Mouse (Mus musculus) adrenal gland, adult (tissue): ENCODE results near the gene Ppp1r2.

Source experiments
- DNase-seq, 2 experiments: peaks; one replicate each; pipeline ENCODE4 v3.0.0; 2022 to 2023; ENCODE audit warnings: low spot score in 1 of 2; ENCODE audit not compliant: inconsistent age in 2 of 2

Ppp1r2 gene

DNA sequence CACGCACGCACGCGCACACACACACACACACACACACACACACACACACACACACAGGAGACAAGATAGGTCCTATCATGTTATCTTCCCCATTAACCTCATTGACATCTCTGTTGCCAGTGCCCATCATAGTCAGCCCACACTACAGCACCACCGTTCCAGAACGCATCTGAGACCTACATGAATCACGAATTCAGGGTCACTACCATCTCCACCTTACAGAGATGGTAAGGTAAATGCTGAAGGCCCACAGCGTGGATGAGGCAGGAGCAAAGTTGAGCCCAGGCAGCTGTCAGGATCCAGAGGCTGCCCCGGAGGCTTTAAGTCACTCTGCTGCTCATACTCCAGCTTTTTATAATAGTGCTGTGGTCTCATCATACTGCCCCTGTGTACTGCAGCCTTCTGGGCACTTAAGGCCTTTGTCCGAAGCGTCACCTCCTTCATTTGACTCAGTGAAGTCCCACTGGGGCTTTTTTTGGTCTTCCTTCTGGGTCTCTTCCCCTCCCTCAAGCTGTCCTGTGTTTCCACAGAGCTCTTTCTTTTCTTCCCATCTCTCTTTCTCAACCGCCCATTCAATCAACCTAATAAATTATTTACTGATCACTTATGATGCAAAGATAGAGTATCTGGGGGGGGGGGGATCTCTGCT is 40.1 kb downstream of the Ppp1r2 start:
- no peak for DNase-seq

DNA sequence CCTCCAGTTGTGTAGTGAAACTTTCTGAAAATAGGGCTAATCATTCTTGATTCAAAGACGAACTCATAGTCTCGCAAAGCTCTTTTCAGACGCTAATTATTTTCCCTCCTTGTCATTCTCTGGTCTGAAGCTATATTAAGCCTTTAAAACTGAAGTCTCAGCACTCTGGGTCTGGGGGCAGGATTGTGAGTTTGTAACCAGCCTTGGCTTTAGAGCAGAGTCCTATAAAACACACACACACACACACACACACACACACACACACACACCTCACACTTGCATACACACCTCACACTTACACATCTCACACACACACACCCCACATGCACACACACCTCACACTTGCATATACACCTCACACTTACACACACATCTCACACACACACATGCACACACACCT is 40.7 kb downstream of the Ppp1r2 start:
- no peak for DNase-seq

DNA sequence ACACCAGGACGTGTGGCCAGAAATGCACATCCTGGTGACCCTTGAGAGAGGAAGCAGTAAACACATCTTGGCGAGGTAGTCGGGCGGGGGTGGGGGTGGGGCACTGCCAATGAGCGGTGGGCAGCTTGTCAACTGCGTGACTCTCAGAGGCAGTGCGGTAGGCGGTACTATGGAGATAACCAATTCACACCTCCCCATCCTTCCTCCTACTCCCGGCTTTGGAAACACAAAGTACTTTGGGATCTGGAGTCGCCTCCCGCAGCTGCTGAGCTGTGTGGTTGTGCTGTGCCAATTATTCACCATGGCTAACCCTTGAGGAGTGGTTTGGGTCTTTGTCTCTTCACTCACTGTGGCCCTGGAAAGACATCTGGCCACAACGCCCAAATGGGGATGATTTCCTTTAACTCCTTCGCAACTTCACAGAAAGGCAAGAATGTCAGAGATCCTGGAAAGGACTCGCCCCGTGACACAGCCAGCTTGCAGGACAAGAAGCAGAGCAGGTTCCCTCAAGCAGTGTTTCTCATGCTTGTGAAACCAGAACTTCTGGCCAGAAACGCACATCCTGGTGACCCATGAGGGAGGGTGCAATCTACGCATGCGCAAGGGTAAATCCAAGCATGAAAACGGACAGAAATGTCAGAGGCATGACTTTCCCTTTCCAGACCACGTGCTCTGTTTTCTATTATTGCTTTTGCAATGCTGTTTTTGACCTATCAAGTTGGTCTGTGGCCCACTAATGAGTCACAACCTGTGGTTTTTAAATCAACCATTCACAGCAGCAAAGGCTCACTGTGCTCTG is 41.3 kb downstream of the Ppp1r2 start:
- peak; percentile 85 to 96 for DNase-seq

DNA sequence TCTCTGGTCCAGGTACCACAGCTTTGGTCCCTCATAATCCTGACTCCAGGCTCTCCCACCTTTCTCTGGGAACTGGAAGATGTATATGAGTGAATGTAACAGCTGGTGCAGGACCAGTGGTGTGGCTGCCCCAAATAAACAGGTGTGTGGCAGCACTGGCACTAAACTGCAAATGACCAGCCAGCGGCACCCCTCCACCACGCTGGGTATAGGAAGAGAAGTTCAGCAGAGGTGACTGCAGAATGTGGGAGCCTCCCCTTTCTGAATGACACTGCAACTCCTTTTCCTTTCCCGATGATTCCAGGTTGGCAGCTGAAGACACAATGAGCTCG is 41.9 kb downstream of the Ppp1r2 start:
- peak in 1 of 2 experiments; percentile 24 for DNase-seq

DNA sequence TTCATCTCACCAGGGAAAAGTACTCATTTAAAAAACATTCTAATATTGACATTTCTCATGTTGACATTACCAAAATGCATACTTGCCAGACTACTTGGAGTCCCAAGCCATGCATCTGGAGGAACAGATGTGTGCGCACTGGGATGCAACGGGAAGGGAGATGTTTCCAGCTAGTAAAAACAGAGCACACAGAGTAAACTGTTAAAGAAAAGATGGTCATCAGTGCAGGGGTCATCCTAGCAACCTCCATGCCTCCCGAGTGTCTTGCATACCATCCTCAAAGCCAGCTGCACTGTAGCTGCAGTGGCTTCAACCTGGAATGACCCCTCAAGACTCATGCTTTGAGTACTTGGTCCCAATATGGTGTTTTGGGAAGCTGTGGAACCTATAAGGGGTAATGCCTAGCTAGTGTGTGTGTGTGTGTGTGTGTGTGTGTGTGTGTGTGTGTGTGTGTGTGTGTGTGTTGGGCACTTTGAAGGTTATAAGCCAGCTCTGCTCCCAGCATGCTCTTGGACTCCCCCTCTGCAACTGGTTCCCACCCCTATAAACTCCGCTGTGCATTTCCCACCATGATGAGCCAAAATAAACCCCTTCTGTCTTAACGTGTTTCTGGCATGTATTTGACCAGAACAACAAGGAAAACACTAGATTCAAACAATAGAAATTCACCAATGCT is 42.4 kb downstream of the Ppp1r2 start:
- no peak for DNase-seq

DNA sequence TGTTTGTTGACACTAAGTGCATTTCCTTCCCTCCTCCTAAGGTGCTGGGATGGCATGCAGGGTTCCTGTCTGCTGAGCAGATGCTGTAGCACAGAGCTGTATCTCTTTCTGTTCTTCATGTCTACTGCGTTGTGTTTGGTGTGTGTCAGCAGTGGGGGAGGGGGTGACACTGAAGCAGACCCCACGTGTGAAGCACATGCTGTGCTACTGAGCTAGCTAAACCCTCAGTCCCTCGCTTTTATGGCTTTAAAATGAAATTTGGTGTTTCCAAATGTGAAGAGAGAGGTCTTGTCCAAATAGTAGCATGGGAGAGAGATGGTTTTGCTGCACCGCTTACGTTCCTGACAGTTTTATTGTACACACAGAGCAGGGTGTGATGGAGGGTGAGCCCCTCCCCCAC is 43.5 kb downstream of the Ppp1r2 start:
- no peak for DNase-seq

DNA sequence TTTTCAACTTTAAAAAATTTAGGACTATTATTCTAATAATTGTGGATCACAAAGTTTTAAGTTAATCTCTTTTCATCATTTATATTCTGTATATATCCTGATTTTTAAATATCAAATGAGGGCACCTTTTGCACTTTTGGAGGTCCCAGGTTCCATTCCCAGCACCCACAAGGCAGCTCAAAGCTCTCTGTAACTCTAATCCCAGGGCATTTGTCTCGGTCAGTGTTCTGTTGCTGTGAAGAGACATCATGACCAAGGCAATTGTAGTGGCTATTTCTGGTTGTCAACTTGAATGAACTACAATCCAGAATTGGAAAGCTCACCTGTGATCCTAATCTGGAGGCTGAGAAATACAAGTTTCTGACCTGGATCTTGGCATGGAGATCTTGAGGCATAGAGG is 47.3 kb downstream of the Ppp1r2 start:
- no peak for DNase-seq

DNA sequence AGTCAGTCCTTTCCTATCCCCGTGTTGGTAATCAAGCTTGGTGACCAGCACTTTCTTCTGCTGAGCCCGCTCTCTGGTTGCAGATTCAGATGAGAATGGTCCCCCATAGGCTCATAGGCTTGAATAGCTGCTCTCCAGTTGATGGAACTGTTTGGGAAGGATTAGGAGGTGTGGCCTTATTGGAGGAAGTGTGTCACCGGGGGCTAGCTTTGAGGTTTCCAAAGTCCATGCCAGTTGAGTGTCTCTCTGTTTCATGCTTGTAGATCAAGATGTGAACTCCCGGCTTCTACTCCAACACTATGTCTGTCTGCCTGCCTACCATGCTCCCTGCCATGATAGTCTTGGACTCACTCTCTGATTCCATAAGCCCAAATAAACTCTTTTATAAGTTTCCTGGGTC is 59.8 kb downstream of the Ppp1r2 start:
- no peak for DNase-seq

DNA sequence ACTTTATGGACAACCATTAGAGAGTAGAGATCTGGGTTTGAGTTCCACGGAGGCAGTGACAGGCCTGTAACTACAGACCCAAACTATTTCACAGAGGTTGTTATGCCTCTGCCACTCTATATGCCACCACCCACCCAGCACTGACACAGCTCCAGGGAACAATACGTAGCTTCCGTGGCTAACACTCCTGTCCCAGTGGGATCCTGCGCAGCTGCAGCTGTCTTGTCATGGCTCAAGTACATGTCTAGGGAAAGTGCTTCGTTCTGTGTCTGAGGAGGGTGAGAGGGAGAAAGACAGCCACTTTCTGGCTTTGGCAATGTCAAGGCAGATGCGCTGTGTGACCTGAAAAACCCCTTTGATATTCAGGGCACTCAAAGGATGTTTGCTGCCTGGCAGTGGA is 61.6 kb downstream of the Ppp1r2 start:
- no peak for DNase-seq

DNA sequence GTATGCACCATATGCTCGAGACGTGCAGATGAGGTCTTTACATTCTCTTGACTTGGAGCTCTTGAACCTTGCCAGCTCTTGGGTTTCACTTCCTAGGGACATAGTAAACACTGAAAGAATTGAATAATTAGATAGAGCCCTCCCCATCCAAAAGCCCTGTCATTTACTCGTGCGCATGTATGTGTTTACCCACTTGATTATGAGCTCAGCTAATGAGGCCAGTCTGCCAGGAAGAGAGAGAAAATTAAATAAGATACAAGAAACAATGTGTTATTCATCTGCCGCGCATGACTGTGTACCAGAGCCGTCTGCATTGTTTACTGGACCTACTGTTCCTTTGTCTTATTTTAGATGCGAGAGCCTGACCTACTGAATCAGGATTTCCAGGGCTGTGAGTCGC is 63.6 kb downstream of the Ppp1r2 start:
- no peak for DNase-seq

DNA sequence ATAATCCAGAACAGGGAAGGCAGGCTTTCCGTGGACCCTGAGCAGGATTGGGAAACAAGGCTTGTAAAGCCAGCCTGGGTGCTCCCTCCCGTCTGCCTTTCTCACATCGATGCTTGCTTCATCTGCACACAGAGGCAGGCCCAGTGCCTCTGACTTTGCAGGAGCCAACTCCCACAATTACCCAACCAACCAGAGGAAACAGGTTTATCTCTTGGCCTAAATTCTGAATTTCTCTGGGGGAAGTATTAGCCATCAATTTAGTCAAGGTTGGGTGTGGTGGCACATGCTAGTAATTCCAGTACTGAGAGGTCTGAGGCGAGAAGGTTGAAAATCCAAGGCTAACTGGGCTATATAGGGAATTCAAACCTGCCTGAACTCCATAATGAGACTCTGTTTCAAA is 64.6 kb downstream of the Ppp1r2 start:
- peak; percentile 27 to 80 for DNase-seq

DNA sequence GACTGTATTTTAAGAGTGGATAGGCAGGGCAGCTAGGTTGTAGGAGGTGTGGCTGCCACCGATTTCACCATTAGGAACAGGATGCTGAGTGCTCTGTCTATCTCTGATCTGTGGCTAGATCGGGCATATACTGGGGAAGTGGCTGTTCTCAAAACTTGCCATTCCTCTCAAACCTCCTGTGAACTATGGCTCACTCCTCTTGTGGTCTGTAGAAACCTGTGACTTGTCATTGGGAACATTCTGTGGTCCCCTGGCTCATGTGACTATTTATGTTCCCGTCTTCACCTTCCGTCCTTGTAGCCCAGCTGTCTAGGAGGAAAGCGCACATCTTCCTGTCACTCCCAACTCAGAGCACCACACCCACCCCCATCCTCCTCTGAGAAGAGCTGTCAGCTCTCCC is 65.2 kb downstream of the Ppp1r2 start:
- DNase-seq: peak in 1 of 2 experiments; percentile 54

DNA sequence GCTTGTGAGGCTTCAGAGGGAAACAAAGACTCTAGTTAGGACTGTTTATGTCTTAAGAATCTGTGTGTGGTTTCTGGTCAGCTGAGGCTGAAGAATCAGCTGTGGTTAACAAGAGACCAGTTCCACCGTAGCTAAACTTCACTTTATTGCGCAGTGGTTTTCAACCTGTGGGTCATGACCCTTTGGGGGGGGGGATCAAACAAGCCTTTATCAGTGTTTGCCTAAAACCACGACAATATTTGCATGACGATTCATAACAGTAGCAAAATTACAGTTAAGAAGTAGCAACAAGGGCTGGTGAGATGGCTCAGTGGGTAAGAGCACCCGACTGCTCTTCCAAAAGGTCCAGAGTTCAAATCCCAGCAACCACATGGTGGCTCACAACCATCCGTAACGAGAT is 69.4 kb downstream of the Ppp1r2 start:
- DNase-seq: no peak

DNA sequence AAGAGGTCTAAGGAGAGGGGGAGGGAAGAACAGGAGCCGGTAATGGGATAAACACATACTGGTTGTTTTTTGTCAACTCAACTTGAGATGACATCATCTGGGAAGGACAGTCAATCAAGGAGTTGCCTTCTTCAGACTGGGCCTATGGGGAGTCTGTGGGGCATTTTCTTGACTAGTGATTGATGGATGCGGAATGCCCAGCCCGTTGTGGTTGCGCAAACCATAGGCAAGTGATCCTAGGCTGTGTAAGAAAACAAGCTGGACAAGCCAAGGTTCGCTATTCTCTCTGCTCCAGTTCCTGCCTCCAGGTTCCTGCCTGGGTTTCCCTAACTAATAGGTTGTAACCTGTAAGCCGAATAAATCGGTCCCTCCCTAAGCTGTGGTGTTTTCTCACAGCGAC is 69.9 kb downstream of the Ppp1r2 start:
- no peak for DNase-seq

DNA sequence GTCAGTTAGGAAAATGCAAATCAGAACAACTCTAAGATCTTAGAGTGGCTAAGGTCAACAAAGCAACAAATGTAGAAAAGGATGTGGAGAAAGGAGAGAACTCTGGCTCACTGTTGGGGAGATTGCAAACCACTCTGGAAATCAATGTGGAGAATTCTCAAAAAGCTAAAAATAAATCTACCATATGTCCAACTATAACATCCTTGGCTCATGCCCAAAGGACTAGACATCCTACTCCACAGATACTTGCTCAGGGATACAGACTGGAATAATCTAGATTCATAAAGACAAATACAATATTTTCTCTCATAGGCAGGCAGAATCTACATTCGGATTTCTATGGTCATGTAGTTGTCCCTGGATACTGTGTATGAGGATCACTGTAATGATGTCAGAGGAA is 70.9 kb downstream of the Ppp1r2 start:
- no peak for DNase-seq

DNA sequence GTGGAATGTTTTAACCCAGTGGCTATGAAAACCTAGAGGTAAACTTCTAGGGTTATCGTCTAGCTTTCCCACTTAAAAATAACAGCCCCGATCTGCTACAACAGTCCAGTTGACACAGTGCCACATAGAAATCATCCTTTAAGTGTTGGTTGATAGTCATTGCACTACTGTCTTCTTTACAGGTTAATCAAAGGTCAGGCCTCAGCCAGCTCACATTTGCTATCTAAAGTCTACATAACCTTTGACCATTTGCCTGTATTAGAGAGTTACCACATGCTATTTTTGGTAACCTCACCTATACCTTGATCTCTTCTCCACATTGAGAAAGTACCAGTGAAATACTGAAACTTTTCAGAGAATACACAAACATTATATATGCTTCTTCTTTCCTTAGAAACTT is 73.4 kb downstream of the Ppp1r2 start:
- DNase-seq: no peak
